Mouse (Mus musculus) left cerebral cortex, postnatal 4 days (tissue): Measurements from ENCODE around the gene Anxa9. TPM values are rescaled to one million over a fixed set of nuclear protein-coding genes. Genes with fewer than 3 reads are reported as not detected.
A peak's percentile ranks its signal among the peaks of the same experiment; 100 is the strongest.
"Not testable (repeated sequence)": the region's sequence is repeated elsewhere in the genome, so short reads cannot be mapped to it uniquely, and the experiment has no call there.

Source experiments
- DNase-seq: peaks from one replicate; pipeline ENCODE4 v3.0.0-alpha.2; 2022
- intact Hi-C: fragments of 180-260 bp; cut with DNase I; formaldehyde crosslinking; loops from one replicate; pipeline ENCODE4 v1.15.1; 2025
- total RNA-seq, 2 experiments: library from RNA; stranded (reverse); gene quantifications; 2 replicates each; pipeline ENCODE4 v1.2.3; 2021

Gene Anxa9
- total RNA-seq, result 1 to 10 TPM; 1.0 to 1.2 TPM

- intact Hi-C loops, result no loop called here
- no peak for DNase-seq
Measured at GRCm38 (mm10) chr3:95307100-95307499, at the start of gene Anxa9. Anxa9 (minus strand) TSS chr3:95307176.

GRCm38 (mm10) chr3:95355911-95356544, 49.1 kb upstream of the Anxa9 start:
- not testable (repeated sequence) for DNase-seq
- intact Hi-C loops, result loop anchor here (5.0 kb wide), 1 partner anchor 76 kb away; the partner anchor contains the start of gene Arnt

DNA sequence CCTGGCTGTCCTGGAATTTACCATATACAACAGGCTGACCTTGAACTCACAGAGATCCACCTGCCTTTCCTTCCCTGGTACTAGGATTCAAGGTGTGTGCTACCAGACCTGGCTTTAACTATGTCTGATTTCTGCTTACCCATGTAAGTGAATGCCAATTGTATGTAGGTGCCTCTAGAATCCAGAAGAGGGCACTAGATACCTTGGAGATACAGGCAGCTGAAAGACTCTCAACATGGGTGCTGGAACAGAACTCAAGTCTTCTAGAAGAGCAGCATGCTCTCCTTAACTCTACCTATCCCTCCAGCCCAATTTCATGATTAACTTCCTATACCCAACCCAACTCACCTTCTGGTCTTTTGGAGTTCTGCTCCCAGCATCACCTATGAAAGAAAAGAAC, 42.5 kb upstream of the Anxa9 start:
- intact Hi-C loops, result loop anchor here (5.0 to 10.0 kb wide), 3 partner anchors 103 to 425 kb away; no protein-coding TSS in a partner anchor
- DNase-seq, result no peak

DNA sequence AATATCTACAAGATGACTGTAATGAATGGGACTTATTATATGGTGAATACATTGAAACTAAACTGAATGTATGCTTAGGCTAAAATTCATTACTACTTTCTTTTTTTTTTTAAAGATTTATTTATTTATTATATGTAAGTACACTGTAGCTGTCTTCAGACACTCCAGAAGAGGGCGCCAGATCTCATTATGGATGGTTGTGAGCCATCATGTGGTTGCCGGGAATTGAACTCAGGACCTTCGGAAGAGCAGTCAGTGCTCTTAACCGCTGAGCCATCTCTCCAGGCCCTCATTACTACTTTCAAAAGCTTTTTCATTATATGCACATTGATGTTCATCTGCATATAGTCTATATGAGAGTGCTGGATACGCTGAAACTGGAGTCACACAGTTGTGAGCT, 41.4 kb upstream of the Anxa9 start:
- intact Hi-C loops, result loop anchor here (5.0 to 10.0 kb wide), 3 partner anchors 104 to 426 kb away; no protein-coding TSS in a partner anchor
- not testable (repeated sequence) for DNase-seq

GRCm38 (mm10) chr3:95346454-95346853, 39.5 kb upstream of the Anxa9 start:
- no peak for DNase-seq
- intact Hi-C loops, result loop anchor here (5.0 to 10.0 kb wide), 3 partner anchors 106 to 428 kb away; no protein-coding TSS in a partner anchor

DNA sequence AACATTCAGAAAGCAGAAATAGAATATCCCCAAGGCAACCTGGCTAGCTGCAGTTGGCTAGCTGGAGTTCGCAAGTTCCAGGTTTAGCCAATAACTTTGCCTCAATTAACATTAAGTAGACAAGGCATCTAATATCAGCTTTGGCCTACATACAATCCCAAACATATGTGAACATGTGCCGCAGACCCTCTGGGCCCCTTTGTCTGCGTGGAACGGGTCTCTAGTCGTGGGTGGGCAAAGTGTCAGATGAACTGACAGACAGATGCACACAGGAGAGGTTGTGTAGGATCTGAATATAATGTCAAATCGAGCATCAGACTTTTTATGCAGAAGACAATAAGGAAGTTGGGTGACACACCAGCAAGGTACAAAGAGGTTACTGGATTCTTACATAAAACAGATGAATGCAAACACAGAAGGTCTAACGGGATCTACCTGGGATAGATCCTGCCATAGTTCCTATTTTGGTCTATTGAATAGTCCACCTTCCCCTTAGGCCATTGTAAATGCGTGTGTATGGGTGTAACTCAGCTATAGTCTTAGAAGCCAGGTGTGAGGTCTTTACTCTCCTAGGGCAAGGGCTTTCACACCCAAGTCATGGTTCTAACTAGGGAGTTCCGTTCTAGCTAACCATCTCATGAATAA, 36.5 kb upstream of the Anxa9 start:
- DNase-seq, result not testable (repeated sequence)

DNA sequence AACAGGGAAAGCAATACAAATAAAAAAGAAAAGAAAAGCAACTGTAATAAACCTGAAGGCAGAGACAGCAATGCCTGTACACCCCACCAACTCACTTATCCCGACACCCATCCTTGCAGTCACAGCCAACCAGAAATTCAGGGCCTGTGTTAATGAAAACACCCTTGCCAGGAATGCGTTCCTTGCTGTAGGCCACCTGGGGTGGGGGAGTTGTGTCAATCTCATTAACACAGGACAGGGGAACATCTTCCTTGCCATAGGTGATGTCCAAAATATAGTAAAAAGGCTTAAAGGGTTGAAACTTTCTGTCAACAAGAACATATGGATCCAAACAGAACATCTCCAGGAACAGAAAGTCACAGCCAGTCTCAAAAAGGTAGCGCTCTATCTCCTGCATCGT, 31.3 kb upstream of the Anxa9 start:
- intact Hi-C loops, result no loop called here
- DNase-seq, result no peak

More for the DNA sequence above, 36.5 kb upstream of the Anxa9 start:
- intact Hi-C loops, result loop anchor here (10.0 kb wide), 1 partner anchor 431 kb away; no protein-coding TSS in a partner anchor

DNA sequence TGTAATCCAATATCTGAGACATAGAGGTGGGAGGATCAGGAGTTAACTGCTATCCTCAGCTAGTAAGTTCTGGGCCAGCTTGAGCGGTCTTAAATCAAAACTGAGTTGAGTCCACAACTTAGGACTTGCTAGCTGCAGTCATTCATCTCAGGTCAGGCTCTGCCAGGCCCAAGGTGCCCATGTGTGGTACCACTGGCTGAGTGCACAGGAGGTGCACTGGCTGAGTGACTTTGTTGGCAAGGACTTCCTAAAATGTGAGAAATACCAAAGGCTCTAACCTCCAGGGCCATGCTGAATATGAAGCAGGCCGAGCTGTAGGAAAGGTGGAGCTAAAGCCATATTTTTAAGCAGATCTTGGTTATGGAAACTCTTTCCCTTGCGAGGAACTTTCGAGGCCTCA, 30.4 kb upstream of the Anxa9 start:
- DNase-seq, result no peak
- intact Hi-C loops, result no loop called here

DNA sequence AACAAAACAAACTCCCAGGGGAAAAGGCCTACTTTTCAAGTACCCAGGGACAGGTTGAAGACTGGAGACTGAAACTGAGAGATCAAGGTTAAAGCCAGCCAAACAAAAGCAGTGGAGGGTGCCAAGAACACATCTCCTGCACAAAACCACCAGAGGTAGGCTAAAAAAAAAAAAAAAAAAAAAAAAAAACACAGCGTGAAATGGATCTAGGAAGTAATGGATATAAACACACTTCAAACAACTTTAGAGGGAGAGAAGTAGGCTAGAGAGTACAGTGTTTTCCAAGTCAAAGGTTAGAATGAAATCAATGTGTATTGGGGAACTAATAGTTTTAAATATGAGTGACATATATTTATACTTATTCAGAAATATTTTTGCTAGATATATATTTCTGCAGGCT, 24.6 kb upstream of the Anxa9 start:
- no peak for DNase-seq
- intact Hi-C loops, result loop anchor here (5.0 kb wide), 1 partner anchor 516 kb away; no protein-coding TSS in a partner anchor

GRCm38 (mm10) chr3:95328803-95329404, 21.9 kb upstream of the Anxa9 start:
- intact Hi-C loops, result no loop called here
- no peak for DNase-seq

DNA sequence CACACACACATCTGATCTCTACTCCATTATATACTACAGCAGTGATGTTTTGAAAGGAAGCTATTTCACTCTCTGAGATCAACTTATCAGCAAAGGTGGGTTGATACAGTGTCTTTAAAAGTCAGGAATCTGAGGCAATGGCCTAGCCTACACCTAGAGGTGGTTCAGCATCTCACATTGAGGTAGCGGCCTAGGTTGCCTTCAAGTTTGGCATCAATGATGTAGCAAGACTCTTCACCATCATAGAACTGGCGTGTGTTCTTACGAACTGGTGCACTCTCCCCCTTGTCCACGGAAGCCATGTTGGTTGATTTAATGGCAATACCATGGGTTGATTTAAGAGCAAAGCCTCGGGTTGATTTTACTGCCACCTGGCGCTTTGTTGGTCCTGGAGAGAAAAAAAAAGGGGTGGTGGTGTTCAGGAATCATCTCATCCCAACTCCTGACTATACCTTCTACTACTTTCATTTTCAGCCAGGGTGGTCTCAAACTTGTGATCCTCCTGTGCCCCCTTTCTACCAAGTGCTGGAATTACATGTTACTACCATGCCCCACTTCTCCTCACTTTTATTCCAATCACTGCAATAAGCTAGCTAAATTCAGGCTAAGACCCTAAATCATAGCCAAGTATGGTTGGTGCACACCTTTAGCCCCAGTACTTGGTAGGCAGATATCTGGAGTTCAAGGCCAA, 17.6 kb upstream of the Anxa9 start:
- intact Hi-C loops, result no loop called here
- DNase-seq, result no peak

DNA sequence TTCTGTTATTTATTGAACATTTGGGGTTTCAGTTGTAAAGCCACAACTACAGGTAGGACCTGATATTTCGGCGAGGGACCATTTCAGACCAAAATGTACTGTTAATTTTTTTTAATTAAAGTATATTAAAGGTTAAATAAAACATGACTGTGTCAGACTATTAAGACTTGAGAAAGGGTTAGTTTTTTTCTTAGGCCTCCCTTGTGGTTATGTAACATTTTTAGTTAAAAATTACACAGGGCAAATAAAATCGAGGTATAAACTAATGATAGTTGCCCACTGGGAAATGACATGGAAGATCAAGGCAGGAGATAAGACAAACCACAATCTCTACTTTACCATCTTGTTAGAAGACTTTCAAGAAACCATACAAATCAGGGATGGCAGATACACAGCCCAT, 16.5 kb upstream of the Anxa9 start:
- DNase-seq, result no peak
- intact Hi-C loops, result no loop called here

- intact Hi-C loops, result no loop called here
- no peak for DNase-seq
Measured at GRCm38 (mm10) chr3:95319701-95320625, 13.0 kb upstream of the Anxa9 start.

GRCm38 (mm10) chr3:95319110-95319509, 12.1 kb upstream of the Anxa9 start:
- DNase-seq, result no peak
- intact Hi-C loops, result no loop called here

- DNase-seq, result no peak
Measured at GRCm38 (mm10) chr3:95318548-95318947, 11.6 kb upstream of the Anxa9 start.

GRCm38 (mm10) chr3:95317414-95318080, 10.6 kb upstream of the Anxa9 start:
- intact Hi-C loops, result no loop called here
- DNase-seq, result peak; percentile 60

More at GRCm38 (mm10) chr3:95318548-95318947, 11.6 kb upstream of the Anxa9 start:
- intact Hi-C loops, result no loop called here

DNA sequence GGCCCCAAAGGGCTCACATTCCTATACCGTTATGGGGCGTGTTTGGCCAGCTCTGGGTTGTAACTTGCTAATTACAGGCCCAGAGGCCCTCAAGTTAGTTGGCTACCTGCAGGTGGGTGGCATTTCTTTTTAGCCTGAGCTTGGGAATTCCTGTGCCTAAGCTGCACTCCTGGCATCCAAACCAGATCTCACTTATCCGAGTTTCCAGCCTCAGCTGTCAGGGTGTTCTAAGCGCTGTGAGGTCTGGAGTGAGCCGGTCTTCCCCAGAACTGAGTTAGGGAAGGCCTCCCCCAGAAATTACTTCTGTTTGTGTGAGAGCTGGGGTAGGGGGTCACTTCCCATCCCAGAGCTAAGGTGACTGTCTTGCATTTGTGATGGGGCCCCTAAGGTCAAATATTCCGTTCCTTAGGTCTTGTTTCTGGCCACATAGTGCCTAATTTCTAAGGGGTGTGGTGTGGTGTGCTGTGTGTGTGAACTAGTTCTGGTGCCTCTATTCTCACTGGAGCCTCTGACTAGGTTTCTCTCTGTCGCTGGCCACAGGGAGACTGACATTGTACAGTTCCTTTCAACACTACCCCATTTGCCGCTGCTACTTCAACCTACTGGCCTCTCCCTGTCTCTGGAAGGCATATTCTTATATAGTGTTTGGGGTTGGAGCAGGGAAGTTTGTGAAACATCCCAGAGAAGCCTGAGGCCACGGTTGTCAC, 9.0 kb upstream of the Anxa9 start:
- no peak for DNase-seq
- intact Hi-C loops, result no loop called here

DNA sequence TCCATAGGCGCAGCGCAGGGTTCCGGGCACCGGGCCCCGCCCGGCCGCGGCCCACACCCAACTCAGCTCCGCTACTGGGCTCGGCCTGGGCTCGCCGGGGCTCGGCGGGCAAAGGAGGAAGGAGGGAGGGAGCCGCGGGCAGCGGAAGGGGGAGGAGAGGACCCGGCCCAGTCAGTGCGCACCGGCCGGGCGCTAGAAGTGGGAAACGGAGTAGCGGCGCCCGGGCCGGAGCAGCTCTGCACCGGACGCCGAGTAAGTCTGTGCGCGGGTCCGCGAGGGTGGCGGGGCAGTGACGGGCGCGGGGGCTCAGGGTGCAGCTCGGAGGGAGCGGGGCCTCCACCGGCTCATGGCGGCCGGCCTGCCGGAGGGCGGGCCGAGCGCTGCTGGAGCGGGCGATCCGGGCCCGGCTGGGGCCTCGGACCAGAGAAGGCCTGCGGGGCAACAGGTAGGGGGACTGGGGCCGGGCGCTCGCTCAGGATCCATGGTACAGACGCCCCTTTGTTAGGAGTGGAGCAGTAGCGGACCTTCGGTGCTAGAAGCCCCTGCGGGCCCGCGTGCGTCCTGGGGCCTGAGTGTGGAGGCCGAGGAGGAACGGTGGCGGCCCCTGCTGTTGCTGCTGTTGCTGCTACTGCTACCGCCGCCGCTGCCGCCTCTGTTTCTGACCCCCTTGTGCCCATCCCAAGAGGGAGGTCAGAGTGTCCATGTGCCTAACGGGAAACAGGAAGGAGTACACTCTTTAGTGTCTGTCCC, 8.3 kb upstream of the Anxa9 start:
- DNase-seq, result peak; percentile 87
- intact Hi-C loops, result no loop called here
